Mouse (Mus musculus) kidney, adult 10 weeks (tissue): ENCODE data around the gene Npl. TPM values are rescaled to one million over a fixed set of nuclear protein-coding genes. Genes with fewer than 3 reads are reported as not detected.

Source experiments
- polyA plus RNA-seq: library from polyadenylated mRNA; stranded (reverse); fragments of 350-450 nt; fragmentation: Illumina TruSeq; extraction: RNeasy Lipid Tissue Mini Kit (QIAGEN cat#74804); gene quantifications from one replicate; pipeline ENCODE4 v1.2.3, GENCODE M21; 2014; ENCODE audit warnings: low read depth, low replicate concordance

The Npl gene
- polyA plus RNA-seq, result 75.8 TPM

DNA sequence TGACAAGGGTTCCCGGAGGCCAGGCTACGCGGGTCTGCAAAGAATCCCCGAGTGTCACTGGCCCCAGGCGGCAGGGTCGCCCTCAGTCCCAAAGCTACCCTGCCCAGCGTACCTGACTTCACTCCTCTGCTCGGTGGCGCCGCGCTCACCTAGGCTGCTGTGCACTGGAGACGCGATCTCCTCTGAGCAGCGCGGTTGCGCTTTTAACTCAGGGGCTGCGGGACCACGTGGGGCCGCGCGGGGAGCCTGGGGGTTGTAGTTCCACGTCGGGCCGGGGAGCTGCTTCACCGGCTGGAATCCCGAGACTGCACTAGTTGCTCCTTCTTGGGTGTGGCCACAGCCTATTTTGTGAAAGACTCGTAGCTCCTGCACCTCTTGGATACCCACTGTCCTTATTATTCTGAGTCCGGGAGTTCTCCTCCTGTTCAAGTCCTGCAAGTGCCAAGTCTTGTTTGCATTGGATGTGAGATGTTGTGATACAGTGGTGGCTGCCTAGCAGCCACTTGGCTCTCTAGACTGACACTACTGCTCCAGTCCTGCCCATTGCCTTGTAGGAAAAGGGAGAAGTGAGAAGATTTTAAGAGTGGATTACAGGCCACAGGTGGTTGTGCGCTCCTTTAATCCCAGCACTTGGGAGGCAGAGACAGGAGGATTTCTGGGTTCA is at the start of gene Npl:
TSS of gene Npl (minus strand) at position 510 of the 664 bp plus-strand sequence.

GRCm38 (mm10) chr1:153487500-153487879 is 62.4 kb downstream of the Npl start, which contains the start of gene Dhx9:
Gene Dhx9, minus strand, starts transcription at chr1:153487660.

Other genes starting within 250 kb of the Npl start
- 12.7 TPM for gene Lamc1, start 217.3 kb downstream of the Npl start, polyA plus RNA-seq
- not detected for gene Shcbp1l, start 124.9 kb downstream of the Npl start, polyA plus RNA-seq
- gene Dhx9, start 62.4 kb downstream of the Npl start, polyA plus RNA-seq, result 255 TPM
- gene Rgs8, start 103.0 kb upstream of the Npl start, polyA plus RNA-seq, result not detected
- not detected for gene Rgs16, start 190.3 kb upstream of the Npl start, polyA plus RNA-seq
- gene Rnasel, start 199.4 kb upstream of the Npl start, polyA plus RNA-seq, result 11.0 TPM